Mouse (Mus musculus): Measurements from ENCODE around the gene Dgki. TPM values are rescaled to one million over a fixed set of nuclear protein-coding genes. Genes with fewer than 3 reads are reported as not detected.

The Dgki gene
- total RNA-seq, 2 experiments from 2014 or later = 1.1 TPM; not detected in 1

- ATAC-seq (replicated peaks; ENCODE audit: low FRiP score, poor library complexity, severe bottlenecking) = no peak
Measured at GRCm38 (mm10) chr6:36896656-36897055, 403.3 kb downstream of the Dgki start.

- no peak for ATAC-seq (replicated peaks; ENCODE audit: low FRiP score, poor library complexity, severe bottlenecking)
Measured at GRCm38 (mm10) chr6:36891820-36892219, 408.2 kb downstream of the Dgki start.

GRCm38 (mm10) chr6:36890776-36891175 lies 409.2 kb downstream of the Dgki start:
- no peak for ATAC-seq (replicated peaks; ENCODE audit: low FRiP score, poor library complexity, severe bottlenecking)

GRCm38 (mm10) chr6:36890296-36890695 lies 409.7 kb downstream of the Dgki start:
- no peak for ATAC-seq (replicated peaks; ENCODE audit: low FRiP score, poor library complexity, severe bottlenecking)

- ATAC-seq (replicated peaks; ENCODE audit: low FRiP score, poor library complexity, severe bottlenecking) = no peak
Measured at GRCm38 (mm10) chr6:36881309-36881708, 418.7 kb downstream of the Dgki start.

- ATAC-seq (replicated peaks; ENCODE audit: low FRiP score, poor library complexity, severe bottlenecking) = no peak
Measured at GRCm38 (mm10) chr6:36880643-36881263, 419.2 kb downstream of the Dgki start.

- no peak for ATAC-seq (replicated peaks; ENCODE audit: low FRiP score, poor library complexity, severe bottlenecking)
Measured at GRCm38 (mm10) chr6:36877399-36877798, 422.6 kb downstream of the Dgki start.

GRCm38 (mm10) chr6:36876426-36876825 lies 423.6 kb downstream of the Dgki start:
- ATAC-seq (replicated peaks; ENCODE audit: low FRiP score, poor library complexity, severe bottlenecking) = no peak

- no peak for ATAC-seq (replicated peaks; ENCODE audit: low FRiP score, poor library complexity, severe bottlenecking)
Measured at GRCm38 (mm10) chr6:36875926-36876325, 424.1 kb downstream of the Dgki start.

- no peak for ATAC-seq (replicated peaks; ENCODE audit: low FRiP score, poor library complexity, severe bottlenecking)
Measured at GRCm38 (mm10) chr6:36872876-36873275, 427.1 kb downstream of the Dgki start.

GRCm38 (mm10) chr6:36868217-36868616 lies 431.8 kb downstream of the Dgki start:
- ATAC-seq (replicated peaks; ENCODE audit: low FRiP score, poor library complexity, severe bottlenecking) = no peak

- ATAC-seq (replicated peaks; ENCODE audit: low FRiP score, poor library complexity, severe bottlenecking) = no peak
Measured at GRCm38 (mm10) chr6:36858258-36859041, 441.5 kb downstream of the Dgki start.

GRCm38 (mm10) chr6:36857627-36858257 lies 442.2 kb downstream of the Dgki start:
- no peak for ATAC-seq (replicated peaks; ENCODE audit: low FRiP score, poor library complexity, severe bottlenecking)

GRCm38 (mm10) chr6:36850422-36851129 lies 449.4 kb downstream of the Dgki start:
- ATAC-seq (replicated peaks; ENCODE audit: low FRiP score, poor library complexity, severe bottlenecking) = no peak

GRCm38 (mm10) chr6:36845288-36845687 lies 454.7 kb downstream of the Dgki start:
- ATAC-seq (replicated peaks; ENCODE audit: low FRiP score, poor library complexity, severe bottlenecking) = no peak

- ATAC-seq (replicated peaks; ENCODE audit: low FRiP score, poor library complexity, severe bottlenecking) = no peak
Measured at GRCm38 (mm10) chr6:36844258-36844657, 455.7 kb downstream of the Dgki start.

- no peak for ATAC-seq (replicated peaks; ENCODE audit: low FRiP score, poor library complexity, severe bottlenecking)
Measured at GRCm38 (mm10) chr6:36843031-36843488, 456.9 kb downstream of the Dgki start.

- no peak for ATAC-seq (replicated peaks; ENCODE audit: low FRiP score, poor library complexity, severe bottlenecking)
Measured at GRCm38 (mm10) chr6:36842101-36842922, 457.7 kb downstream of the Dgki start.

GRCm38 (mm10) chr6:36841701-36842100 lies 458.3 kb downstream of the Dgki start:
- no peak for ATAC-seq (replicated peaks; ENCODE audit: low FRiP score, poor library complexity, severe bottlenecking)
